Mouse (Mus musculus) heart, embryonic 15.5 days (tissue): Measurements from ENCODE around the gene Grm4. TPM values are rescaled to one million over a fixed set of nuclear protein-coding genes. Genes with fewer than 3 reads are reported as not detected.

Experiments
- ATAC-seq: fragments of 200-750 bp; cut with Nextera tagmentation; replicated peaks from 2 replicates; pipeline ENCODE4 v1.8.0; 2017; ENCODE audit warnings: low read depth, moderate TSS enrichment; ENCODE audit not compliant: insufficient number of reproducible peaks, insufficient read depth, low FRiP score
- H3K27ac ChIP-seq: fragments of 300-500 bp; sonication (generic); 2 replicates; pipeline ENCODE4 v1.5.1; 2015; ENCODE audit warnings: mild to moderate bottlenecking, inconsistent platforms
- H3K27me3 ChIP-seq: fragments of 300-500 bp; sonication (generic); 2 replicates; pipeline ENCODE4 v1.6.1; 2015; ENCODE audit warnings: inconsistent platforms
- H3K36me3 ChIP-seq: fragments of 300-500 bp; sonication (generic); 2 replicates; pipeline ENCODE4 v1.6.1; 2015; ENCODE audit warnings: mild to moderate bottlenecking, inconsistent platforms
- H3K4me1 ChIP-seq: fragments of 300-500 bp; sonication (generic); replicated peaks from 2 replicates; pipeline ENCODE4 v1.6.1; 2015; ENCODE audit warnings: inconsistent platforms
- H3K4me2 ChIP-seq: fragments of 300-500 bp; sonication (generic); 2 replicates; pipeline ENCODE4 v1.6.1; 2015; ENCODE audit warnings: inconsistent platforms, mild to moderate bottlenecking, moderate library complexity
- H3K4me3 ChIP-seq: fragments of 300-500 bp; sonication (generic); 2 replicates; pipeline ENCODE4 v1.5.1; 2015; ENCODE audit warnings: mild to moderate bottlenecking, inconsistent platforms
- H3K9ac ChIP-seq: fragments of 300-500 bp; sonication (generic); 2 replicates; pipeline ENCODE4 v1.6.1; 2015; ENCODE audit warnings: mild to moderate bottlenecking, inconsistent platforms
- H3K9me3 ChIP-seq: fragments of 300-500 bp; sonication (generic); replicated peaks from 2 replicates; pipeline ENCODE4 v1.6.1; 2016; ENCODE audit warnings: inconsistent platforms
- WGBS: fragments of 180-500 bp; shearing (Covaris S2); methylation state at CpG from one replicate; pipeline ENCODE4 v1.1.7; 2015; ENCODE audit warnings: mixed read lengths; 5-methylcytosine and 5-hydroxymethylcytosine counted together
- polyA plus RNA-seq: library from polyadenylated mRNA; unstranded; fragments of >200 nt; fragmentation: Nextera tagmentation; extraction: Ambion mirVana; gene quantifications from 2 replicates; pipeline ENCODE4 v1.2.1, GENCODE M21; 2015

Grm4 gene
- polyA plus RNA-seq, 1 experiment from 2014 or later, result 0.05 TPM

DNA sequence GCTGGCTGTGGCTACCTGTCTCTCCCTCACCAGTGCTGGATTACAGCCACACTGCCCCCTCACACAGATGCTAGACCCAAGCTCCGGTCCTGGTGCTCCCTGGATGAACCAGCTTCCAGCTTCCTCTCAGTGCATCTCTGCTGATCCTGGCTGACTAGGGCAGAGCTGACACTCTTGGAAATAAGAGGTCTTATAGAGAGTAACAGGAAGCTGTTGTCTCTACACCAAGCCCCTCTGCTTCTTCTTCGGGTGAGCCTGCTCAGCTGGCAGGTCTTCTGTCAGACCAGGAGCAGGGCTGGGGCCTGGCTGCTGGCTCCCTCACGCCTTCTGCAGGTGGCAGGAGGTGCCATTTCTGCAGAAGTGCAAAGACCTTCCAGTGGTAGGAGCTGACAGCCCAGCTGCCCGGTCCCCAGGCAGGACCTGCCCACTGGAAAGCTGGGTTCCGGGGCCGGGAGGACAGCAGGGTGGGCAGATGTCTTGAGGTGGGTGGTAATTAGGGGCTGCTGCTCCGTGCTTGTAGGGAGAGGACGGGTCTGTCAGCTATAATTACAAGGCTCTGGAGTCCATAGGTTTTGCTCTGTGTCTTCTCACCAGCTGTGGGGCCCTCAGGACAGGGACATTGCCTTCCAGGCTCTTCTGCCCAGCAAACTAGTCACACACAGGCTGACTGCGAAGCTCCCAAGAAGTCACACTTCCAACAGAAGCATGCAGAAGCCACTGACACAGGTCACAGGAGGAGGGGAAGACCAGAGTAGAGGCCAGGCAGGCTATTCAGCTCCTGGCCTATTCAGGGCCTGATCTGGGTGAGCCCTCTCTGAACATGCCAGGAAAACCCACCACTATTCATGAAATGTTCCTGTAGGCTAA lies 10.7 kb downstream of the Grm4 start:
- H3K9me3 ChIP-seq, result no peaks in the 10 kb centered on the region
- no peak overlapping the region for H3K9ac ChIP-seq
- H3K27ac ChIP-seq, result no peak overlapping the region
- peaks cover 24% of the 10 kb centered on the region for H3K4me1 ChIP-seq
- H3K4me2 ChIP-seq, result no peak overlapping the region
- no peak for ATAC-seq
- WGBS, result 49% methylated on average over 9 of the region's 9 CpGs
- H3K36me3 ChIP-seq, result no peaks in the 10 kb centered on the region
- H3K4me3 ChIP-seq, result no peak overlapping the region
- peaks cover 100% of the 10 kb centered on the region for H3K27me3 ChIP-seq

DNA sequence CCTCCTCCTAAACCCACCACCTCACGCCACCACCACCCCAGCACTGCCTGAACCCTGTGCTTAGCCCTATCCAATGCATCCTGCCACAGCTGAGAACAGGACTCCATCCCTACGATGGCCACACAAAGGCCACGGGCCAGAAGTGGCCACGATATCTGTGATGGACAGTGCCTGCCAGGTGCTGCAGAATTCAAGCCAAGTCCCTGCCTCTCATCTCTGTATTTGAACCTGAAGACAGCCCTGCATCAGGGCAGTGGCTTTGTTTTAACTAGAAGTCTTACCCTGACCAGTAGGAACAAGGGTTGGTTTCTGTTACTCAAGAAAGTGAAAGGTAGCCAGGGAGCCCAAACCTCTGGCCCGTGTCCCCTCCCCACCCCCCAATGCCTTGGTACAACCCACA lies 12.1 kb downstream of the Grm4 start:
- Histone ChIP-seq H3K9ac (no peak overlapping the region), H3K36me3 (no peaks in the 10 kb centered on the region), H3K4me2 (no peak overlapping the region), H3K4me3 (no peak overlapping the region), H3K27me3 (peaks cover 100% of the 10 kb centered on the region), H3K9me3 (no peaks in the 10 kb centered on the region), H3K27ac (no peak overlapping the region), H3K4me1 (peaks cover 24% of the 10 kb centered on the region)
- WGBS, result 69% methylated on average over 5 of the region's 5 CpGs
- no peak for ATAC-seq

DNA sequence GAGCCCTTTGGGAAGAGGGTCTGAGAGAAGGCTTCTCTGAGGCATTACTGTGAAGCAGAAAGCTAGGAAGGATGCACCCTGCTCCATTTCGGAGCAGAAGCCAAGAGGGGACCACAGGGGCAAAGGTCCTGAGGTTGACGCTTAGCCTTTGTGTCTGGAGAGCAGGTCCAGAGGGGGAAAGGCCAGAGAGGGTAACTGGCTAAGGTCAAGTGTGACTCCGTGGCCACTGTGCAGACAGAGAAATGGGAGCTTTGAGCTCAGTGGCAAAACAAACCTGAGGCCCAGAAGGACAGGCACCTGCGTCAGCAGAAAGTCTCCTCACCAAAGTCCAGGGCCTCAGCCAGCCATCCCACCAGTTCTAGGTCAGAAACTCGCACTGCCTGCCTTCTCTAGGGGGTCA lies 12.7 kb downstream of the Grm4 start:
- H3K36me3 ChIP-seq, result no peaks in the 10 kb centered on the region
- ATAC-seq, result no peak
- H3K9me3 ChIP-seq, result no peaks in the 10 kb centered on the region
- H3K27me3 ChIP-seq, result peaks cover 100% of the 10 kb centered on the region
- no peak overlapping the region for H3K27ac ChIP-seq
- WGBS, result 65% methylated on average over 5 of the region's 5 CpGs
- H3K4me3 ChIP-seq, result no peak overlapping the region
- no peak overlapping the region for H3K4me2 ChIP-seq
- H3K9ac ChIP-seq, result no peak overlapping the region
- peaks cover 18% of the 10 kb centered on the region for H3K4me1 ChIP-seq

DNA sequence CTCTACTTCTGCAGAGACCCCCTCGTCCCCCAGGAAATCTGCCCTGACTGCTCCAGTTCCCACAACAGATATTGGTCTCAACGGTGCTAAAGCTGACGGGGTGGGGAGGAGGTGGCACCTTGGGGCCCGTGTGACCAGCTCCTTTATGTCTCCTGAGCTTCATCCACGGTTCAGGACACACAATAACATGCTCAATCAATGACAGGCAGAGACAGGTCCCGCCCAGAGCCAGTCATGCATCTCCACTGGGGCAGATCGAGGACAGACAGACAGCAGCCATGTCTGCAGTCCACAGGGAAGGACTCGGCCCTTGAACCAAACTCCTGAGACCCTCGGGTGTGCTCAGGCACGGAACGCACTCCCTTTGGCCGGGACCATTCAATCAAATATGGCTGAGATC lies 13.2 kb downstream of the Grm4 start:
- peaks cover 13% of the 10 kb centered on the region for H3K4me1 ChIP-seq
- H3K27ac ChIP-seq, result no peak overlapping the region
- no peaks in the 10 kb centered on the region for H3K36me3 ChIP-seq
- no peaks in the 10 kb centered on the region for H3K9me3 ChIP-seq
- H3K9ac ChIP-seq, result no peak overlapping the region
- peaks cover 100% of the 10 kb centered on the region for H3K27me3 ChIP-seq
- no peak overlapping the region for H3K4me3 ChIP-seq
- H3K4me2 ChIP-seq, result no peak overlapping the region
- no peak for ATAC-seq
- WGBS, result 66% methylated on average over 12 of the region's 12 CpGs

DNA sequence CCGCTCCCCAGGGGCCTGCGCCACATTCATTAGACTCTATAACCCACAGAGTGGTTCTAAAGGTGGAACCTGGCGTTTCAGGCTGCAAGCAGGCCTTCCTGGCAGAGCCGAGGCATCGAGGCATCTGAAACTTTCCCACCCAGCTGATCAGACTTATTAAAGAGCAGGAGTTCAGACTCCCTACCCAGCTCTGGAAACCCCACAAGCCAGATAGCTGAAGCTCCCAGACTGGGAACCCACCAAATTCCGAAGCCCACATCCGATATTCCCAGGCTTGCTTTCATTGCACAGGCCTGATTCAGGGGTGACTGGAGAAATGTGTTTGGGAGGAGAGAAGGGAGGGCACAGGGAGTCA lies 13.6 kb downstream of the Grm4 start:
- no peak for ATAC-seq
- Histone ChIP-seq H3K9me3 (no peaks in the 10 kb centered on the region), H3K27me3 (peaks cover 100% of the 10 kb centered on the region), H3K4me1 (peaks cover 9% of the 10 kb centered on the region), H3K4me3 (no peak overlapping the region), H3K4me2 (no peak overlapping the region), H3K36me3 (no peaks in the 10 kb centered on the region), H3K27ac (no peak overlapping the region), H3K9ac (no peak overlapping the region)
- 84% methylated on average over 7 of the region's 7 CpGs for WGBS

DNA sequence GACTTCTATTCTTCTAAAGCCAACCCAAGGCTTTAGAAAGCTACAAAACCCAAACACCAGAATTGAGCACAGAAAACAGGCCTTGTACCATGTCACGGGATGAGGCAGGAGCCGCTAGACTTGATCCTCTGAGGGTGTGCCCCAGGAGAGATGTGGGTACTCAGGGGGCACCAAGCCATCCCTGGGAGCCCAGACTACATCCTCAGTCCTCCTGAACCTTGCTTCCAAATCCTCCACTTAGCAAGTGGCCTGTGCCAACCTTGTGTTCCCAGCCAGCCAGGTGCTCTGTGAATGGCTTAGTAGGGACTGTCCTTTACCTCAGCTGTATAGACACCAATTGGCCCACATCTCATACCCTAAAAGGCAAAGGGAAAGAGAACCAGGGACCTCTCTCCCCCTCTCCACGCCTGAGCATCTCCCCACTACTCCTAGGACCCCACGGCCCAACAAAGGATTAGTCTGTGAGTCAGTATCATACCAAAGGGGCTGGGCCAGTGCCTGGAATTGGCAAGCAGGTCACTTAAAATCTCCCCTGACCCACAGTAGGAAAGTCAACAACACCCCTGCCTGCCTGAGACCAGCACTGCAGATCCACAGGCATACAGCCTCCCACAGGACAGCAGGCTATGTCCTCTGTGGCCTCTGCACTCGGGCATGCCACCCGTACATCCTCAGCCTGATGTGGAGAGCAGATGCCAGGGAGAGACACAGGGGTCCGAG lies 14.2 kb downstream of the Grm4 start:
- no peak for ATAC-seq
- no peaks in the 10 kb centered on the region for H3K36me3 ChIP-seq
- no peaks in the 10 kb centered on the region for H3K9me3 ChIP-seq
- H3K4me2 ChIP-seq, result no peak overlapping the region
- no peak overlapping the region for H3K27ac ChIP-seq
- peaks cover 3% of the 10 kb centered on the region for H3K4me1 ChIP-seq
- WGBS, result 81% methylated on average over 7 of the region's 7 CpGs
- H3K4me3 ChIP-seq, result no peak overlapping the region
- peaks cover 100% of the 10 kb centered on the region for H3K27me3 ChIP-seq
- no peak overlapping the region for H3K9ac ChIP-seq

DNA sequence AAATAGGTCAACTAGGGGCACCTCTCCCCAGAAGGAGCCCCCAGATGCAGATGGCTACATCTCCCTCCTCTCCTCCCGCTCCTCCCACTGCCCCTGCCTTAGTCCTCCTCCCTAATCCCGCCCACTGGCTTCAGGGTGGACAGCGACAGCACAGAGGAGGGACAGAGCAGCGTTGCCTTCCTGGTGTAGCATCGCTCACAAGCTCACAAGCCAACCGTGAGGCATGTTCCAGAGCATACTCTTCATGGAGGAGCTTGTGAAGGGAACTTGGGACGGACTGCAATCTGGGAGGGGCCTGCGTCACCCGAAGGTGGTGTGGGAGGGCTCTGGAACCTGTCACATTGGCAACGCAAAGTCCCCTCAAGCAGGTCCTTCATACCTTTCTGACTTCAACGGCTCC lies 14.8 kb downstream of the Grm4 start:
- 38% methylated on average over 11 of the region's 11 CpGs for WGBS
- peaks cover 100% of the 10 kb centered on the region for H3K27me3 ChIP-seq
- no peaks in the 10 kb centered on the region for H3K4me1 ChIP-seq
- no peak overlapping the region for H3K9ac ChIP-seq
- H3K9me3 ChIP-seq, result no peaks in the 10 kb centered on the region
- no peak for ATAC-seq
- no peaks in the 10 kb centered on the region for H3K36me3 ChIP-seq
- H3K4me3 ChIP-seq, result no peak overlapping the region
- no peak overlapping the region for H3K27ac ChIP-seq
- no peak overlapping the region for H3K4me2 ChIP-seq

DNA sequence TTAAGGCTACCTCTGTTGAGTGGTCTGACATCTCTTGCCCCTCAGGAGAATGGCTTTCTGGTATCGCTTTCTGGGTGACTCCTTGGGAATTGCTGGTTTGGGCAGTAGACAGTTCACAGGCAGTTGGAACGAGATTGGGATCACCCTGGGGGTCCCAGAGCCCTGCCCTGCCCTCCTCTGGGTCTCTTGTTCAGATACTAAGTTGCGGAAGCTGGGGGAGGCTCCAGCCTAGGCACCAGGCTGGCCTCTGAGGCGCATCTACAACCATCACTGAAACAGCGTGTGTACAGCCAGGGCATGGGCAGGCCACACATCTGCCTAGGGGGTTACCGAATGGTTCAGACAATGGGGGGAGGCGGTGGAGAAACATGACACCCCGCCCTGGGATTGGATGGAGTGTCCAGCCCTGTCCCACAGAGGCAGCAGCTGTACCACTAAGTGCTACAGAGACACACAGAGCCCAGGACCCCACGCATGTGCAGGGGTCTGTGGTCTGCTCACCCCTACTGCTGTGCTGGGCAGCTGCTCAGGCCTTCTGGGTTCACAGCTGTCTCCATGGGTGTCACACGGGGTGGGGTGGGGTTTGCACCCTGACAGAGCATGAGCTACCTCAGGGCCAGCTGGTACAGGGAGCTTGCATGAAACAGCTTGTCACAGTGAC lies 15.9 kb downstream of the Grm4 start:
- Histone ChIP-seq H3K4me2 (no peak overlapping the region), H3K27ac (no peak overlapping the region), H3K4me1 (no peaks in the 10 kb centered on the region), H3K9me3 (no peaks in the 10 kb centered on the region), H3K36me3 (no peaks in the 10 kb centered on the region), H3K9ac (no peak overlapping the region), H3K4me3 (no peak overlapping the region), H3K27me3 (peaks cover 100% of the 10 kb centered on the region)
- 23% methylated on average over 10 of the region's 10 CpGs for WGBS
- ATAC-seq, result no peak

DNA sequence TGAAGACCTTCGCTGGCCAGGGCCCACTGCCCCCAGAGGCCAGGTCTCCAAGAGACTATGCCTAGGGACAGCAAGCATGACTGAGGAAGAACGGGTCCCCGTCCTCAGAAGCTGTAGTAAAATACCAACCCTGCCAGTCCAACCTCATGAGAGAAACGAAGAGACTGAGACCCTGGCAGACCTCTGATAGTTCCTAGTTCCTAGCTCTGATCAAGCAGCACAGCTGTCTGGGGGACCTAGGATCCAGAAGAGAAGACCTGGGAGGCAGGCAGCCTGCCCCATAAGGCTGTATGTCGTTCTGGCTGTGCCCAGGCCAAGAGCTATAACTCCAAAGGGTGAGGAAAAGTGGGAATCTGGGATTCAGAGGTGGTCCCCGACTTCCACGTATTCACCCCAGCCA lies 17.3 kb downstream of the Grm4 start:
- Histone ChIP-seq H3K36me3 (no peaks in the 10 kb centered on the region), H3K9ac (no peak overlapping the region), H3K27me3 (peaks cover 97% of the 10 kb centered on the region), H3K4me2 (no peak overlapping the region), H3K27ac (no peak overlapping the region), H3K4me1 (no peaks in the 10 kb centered on the region), H3K9me3 (no peaks in the 10 kb centered on the region), H3K4me3 (no peak overlapping the region)
- ATAC-seq, result no peak
- WGBS, result 68% methylated on average over 7 of the region's 7 CpGs

DNA sequence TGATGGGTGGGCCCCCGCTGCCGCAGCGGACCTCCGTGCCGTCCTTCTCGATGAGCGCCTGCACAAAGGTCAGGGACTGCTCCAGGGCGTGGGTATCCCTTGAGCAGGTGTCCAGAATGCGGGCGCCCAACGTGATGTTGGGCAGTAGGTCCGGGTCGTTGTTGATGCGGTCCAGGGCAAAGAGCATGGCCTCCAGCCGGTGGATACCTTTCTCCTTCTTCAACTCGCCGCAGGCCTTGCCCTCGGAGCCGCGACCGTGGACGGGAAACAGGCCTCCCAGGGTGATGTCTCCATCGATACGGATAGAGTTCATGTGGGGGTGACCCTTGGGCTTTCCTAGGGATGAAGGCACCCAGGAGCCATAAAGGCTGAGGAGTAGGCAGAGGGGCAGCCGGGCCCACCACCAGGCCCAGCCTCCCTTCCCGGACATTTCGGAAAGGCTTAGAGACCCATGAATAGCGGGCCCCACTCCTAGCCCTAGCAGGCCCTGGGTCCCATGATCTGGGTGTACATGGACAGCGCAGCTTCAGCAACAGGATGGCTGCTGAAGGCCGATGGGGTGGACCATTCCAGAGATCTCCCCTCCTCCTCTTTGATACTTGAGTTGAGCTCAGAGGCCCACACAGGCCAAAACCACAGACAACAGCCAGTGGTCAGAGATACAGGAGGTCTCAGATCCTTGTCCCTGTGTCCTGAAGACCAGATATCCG lies 18.3 kb downstream of the Grm4 start:
- Histone ChIP-seq H3K27me3 (peaks cover 89% of the 10 kb centered on the region), H3K4me3 (no peak overlapping the region), H3K4me1 (no peaks in the 10 kb centered on the region), H3K9ac (no peak overlapping the region), H3K9me3 (no peaks in the 10 kb centered on the region), H3K36me3 (no peaks in the 10 kb centered on the region), H3K4me2 (no peak overlapping the region), H3K27ac (no peak overlapping the region)
- no peak for ATAC-seq
- WGBS, result 48% methylated on average over 31 of the region's 31 CpGs

DNA sequence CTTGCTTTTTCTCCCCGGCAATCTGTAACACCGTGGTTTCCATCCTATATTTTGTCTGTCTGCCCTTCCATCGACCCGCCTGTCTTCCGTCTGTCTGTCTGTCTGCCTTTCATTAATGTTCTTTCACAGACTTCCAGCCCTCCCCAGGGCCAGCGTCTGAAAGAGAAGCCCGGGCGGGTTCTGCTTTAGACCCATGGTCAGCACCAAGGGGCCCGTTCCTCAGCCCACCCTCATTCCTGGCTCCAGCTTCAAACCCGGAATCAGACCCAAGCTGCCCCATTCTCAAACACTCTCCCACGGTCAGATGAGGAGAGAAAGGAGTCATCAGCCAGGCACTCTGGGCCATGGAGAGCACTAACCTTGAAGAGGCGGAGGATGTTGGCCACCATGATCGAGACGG lies 18.9 kb downstream of the Grm4 start:
- Histone ChIP-seq H3K36me3 (no peaks in the 10 kb centered on the region), H3K4me2 (no peak overlapping the region; the same call in 1 of the 2 replicates), H3K9me3 (no peaks in the 10 kb centered on the region), H3K4me1 (no peaks in the 10 kb centered on the region), H3K4me3 (no peak overlapping the region), H3K27me3 (peaks cover 83% of the 10 kb centered on the region), H3K27ac (no peak overlapping the region), H3K9ac (no peak overlapping the region)
- ATAC-seq, result no peak
- WGBS, result 20% methylated on average over 14 of the region's 14 CpGs
